Mouse (Mus musculus): ENCODE data around the gene Ramp3. TPM values are rescaled to one million over a fixed set of nuclear protein-coding genes. Genes with fewer than 3 reads are reported as not detected.

The Ramp3 gene
- total RNA-seq, 2 experiments from 2014 or later: 5.8 to 7.0 TPM

DNA sequence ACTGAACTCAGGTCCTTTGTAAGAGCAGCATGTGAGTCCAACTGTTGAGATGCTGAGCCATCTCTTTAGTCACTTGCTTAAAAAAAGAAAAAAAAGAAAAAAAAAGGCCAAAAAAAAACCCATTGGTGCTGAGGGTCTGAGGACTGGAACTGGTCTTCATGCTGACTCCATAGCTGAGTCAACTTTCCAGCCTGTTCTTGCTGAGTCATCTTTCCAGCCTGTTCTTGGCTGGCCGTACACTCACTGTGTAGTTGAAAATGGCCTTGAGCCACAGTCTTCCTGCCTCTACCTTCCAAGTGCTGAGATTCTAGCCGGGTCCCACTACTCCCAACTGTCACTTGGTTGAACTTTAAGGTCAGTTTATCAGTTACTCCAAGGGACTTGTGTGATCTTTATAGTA, 8.3 kb downstream of the Ramp3 start:
- intact Hi-C loops (cut with DNase I): no loop called here
- DNase-seq (ENCODE audit: low spot score): no peak

DNA sequence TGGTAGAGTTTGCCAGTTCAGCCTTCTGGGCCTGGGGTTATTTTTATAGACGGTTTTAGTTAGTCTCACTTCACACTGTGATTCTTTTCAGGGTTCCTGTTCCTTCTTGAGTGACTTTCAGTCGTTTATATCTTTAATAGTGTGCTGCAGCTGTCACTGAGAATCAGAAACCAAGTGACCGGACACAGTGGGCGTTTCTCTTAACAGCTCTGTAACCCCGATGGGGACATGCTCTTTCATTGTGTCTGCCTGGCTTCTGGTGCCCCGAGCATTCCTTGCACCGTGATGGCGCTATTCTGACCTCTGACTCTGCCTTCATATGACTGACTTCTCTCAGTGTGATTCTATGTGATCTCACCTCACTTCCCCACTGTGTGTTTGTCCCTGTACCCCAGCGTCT, 10.7 kb downstream of the Ramp3 start:
- DNase-seq (ENCODE audit: low spot score): no peak
- intact Hi-C loops (cut with DNase I): no loop called here

DNA sequence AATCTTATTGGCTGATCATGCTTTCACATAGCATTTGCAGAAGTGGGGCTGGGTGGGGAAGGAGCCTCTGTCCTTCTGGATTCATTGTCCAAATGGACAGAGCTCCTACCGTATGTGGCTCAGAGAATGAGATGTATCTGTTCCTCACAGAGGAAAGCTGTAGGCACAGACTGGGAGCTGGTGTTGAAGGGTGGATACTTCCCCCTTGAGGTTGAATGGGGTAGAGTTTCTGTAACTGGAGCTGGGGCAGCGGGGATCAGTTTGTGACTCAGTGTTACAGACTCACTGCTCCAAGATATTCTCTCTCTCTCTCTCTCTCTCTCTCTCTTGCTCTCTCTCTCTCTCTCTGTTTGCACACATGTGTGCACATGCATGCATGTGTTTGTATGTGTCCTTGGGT, 11.7 kb downstream of the Ramp3 start:
- no peak for DNase-seq (ENCODE audit: low spot score)
- intact Hi-C loops (cut with DNase I): no loop called here

DNA sequence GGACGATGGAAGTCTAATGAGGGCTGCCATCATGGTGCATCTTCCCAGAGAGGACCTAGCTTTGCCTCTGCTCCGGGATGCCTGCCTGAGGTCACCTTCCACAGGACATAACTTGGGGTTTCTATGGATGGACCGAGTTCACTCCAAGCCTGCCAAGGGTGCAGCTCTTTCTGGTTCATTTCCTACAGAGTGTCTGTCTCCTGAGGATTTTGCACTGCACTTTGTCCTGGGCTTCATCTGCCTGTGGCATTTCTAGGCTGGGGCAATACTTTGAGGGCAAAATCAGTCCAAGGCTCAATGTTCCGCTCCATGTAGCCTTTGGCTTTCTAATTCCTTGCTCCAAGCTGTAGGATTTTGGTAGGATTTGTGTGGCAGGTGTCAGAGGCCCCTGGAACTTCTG, 12.5 kb downstream of the Ramp3 start:
- no peak for DNase-seq (ENCODE audit: low spot score)
- intact Hi-C loops (cut with DNase I): no loop called here

DNA sequence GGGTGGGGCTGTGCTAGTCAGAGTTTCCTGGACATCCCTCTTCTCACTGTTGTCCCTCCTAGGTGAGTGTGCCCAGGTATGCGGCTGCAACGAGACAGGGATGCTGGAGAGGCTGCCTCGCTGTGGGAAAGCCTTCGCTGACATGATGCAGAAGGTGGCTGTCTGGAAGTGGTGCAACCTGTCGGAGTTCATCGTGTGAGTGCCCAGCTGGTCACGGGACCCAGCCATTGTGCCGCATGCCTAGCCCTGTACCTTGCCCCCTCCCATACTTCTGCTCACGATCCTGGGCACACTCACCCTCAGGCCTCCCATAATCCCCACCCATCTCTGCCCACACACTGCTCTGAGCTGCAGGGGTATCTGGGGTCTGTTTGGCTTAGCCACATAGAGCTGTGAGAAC, 16.4 kb downstream of the Ramp3 start:
- no peak for DNase-seq (ENCODE audit: low spot score)
- intact Hi-C loops (cut with DNase I): loop anchor here (5.0 kb wide), 1 partner anchor 93 kb away; no protein-coding TSS in a partner anchor

DNA sequence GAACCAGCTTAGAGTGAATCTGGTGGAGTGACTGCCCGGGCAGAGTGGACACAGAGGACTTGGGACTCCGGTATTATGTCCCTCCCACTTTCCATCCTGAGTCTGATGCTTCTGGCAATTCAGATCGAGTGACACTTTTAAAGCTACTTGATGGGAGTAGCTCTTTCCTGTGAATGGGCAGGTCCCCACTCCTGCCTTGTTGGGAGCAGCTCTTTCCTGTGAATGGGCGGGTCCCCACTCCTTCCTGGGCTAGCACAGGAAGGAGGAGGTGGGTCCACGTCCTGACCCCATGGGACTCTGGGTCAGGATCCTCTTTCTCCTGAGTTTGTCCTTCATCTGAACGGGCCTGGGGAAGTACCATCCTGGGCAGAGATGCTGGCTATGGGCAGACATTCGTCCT, 17.1 kb downstream of the Ramp3 start:
- intact Hi-C loops (cut with DNase I): loop anchor here (5.0 kb wide), 1 partner anchor 92 kb away; no protein-coding TSS in a partner anchor
- peak; percentile 36 for DNase-seq (ENCODE audit: low spot score)

DNA sequence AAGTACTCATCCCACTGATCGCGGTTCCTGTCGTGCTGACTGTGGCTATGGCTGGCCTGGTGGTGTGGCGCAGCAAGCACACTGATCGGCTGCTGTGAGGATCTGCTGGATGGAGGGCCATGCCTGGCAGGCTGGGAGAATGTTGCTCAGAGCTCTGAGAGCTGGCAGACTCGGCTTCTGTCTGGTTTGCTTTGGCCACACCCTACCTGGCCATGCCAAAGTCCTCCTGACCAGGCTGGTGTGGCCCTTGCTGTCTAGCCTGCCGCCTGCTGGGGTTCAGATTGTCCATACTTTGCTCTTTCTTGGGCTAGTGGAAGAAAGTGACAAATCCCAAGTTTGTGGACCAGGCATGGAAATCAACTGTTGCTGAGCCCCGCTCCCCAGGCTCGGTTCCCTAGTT, 18.3 kb downstream of the Ramp3 start:
- intact Hi-C loops (cut with DNase I): loop anchor here (5.0 kb wide), 1 partner anchor 91 kb away; no protein-coding TSS in a partner anchor

DNA sequence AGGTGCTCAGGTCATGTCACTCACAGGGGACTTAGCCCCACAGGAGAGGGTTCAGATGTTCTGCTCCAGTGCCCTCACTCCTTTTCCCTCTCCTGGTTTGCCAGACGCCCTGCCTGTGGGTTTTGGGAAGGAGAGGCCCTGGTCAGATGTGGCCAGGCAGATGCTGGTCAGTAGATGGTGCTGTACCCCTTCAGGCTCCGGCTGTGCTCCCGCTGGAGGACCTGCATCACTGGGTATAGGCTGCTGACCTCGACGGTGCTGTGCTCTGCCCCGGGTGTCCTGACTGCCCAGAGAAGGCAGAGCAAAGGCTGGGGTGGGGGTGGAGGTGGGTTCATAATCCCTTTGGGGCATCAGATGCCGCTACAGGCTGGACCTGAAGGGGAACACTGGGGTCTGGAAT, 19.2 kb downstream of the Ramp3 start:
- intact Hi-C loops (cut with DNase I): loop anchor here (5.0 kb wide), 1 partner anchor 90 kb away; no protein-coding TSS in a partner anchor
- no peak for DNase-seq (ENCODE audit: low spot score)

More for the DNA sequence above, 18.3 kb downstream of the Ramp3 start:
- DNase-seq (ENCODE audit: low spot score): no peak

DNA sequence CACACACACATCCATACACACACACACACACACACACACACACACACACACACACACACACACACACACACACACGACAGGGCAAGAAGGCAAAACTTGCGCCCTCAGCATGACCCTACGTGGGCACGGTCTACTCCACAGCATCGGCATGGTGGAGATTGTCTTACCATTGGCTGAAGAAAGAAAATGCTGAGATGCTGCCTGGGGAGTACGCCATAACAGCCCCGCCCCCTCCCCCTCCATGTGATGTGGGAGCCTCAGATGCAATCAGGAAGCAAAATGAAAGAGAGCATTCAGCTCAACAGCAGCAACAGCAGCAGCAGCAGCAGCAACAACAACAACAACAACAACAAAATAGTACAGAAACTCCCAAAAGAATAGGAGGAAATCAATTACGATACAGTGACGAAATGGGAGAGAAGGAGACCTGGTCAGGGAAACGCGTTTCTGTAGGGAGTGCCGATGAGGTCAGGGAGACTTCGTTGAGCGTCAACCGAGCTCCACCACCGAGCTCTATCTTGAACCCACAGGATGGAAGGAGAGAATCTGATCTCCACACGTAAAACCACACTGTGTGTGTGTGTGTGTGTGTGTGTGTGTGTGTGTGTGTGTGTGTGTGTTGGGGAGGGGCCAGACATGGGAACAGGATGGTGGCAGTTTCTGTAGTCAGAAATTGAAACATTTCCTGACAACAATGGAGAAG, 21.5 kb downstream of the Ramp3 start:
- DNase-seq (ENCODE audit: low spot score): no peak
- intact Hi-C loops (cut with DNase I): loop anchor here (5.0 kb wide), 1 partner anchor 87 kb away; no protein-coding TSS in a partner anchor

DNA sequence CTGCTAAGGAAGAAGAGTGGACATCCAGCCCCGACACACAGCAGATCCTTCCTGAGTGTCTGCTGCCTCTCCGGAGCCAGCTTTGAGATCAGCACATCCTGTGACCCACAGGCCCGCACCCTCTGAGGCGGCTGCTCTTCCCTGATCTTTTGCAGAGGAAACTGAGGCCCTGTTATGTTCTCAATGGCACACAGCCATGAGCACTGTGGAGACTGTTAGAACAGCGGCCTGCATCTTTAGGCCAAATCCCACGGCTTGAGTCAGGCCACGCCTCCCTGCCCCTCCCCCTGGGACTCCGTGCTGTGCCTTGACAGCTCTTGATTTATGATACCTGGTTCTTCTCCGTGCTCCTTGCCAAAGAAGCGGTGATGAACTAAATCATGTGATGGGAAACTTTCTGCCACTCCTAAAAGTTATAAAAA, 22.1 kb downstream of the Ramp3 start:
- intact Hi-C loops (cut with DNase I): no loop called here
- DNase-seq (ENCODE audit: low spot score): peak; percentile 37

DNA sequence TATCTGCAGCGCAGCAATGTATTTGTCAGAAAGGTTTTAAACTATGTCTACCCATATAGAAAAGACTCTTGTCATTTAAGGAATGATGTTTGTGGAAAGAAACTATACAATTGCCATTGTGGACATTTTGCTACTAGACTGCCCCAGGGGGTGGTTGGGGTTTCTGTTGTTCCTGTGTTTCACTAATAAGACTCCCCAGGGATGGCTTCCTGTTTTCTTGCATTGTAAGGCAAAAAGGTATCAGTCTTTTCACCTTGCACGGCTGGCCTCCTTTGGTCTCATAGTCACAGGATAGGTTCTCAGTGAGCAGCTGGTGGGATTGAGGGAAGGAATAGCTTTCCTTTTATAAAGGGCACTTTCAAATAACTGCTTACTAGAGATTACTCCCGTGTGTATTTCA, 26.4 kb downstream of the Ramp3 start:
- intact Hi-C loops (cut with DNase I): no loop called here
- DNase-seq (ENCODE audit: low spot score): no peak

DNA sequence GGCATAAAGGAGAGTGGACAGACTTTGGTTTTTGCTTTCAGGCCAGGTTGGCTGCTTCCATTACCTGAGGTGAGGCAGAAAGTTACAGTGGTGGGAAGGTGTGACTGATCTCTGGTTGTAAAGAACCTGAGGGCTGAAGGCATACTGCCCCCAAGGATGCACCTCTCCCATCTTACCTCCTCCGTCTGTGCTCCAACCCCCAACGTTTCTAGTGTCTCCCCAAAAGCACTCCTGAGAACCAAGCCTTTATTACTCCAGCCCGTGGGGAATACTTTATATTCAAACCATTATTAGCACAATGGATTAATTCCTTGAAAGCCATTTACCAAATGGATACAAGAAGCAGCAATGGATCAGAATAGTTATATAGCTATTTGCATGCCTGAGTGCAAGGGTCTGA, 30.6 kb downstream of the Ramp3 start:
- intact Hi-C loops (cut with DNase I): no loop called here
- DNase-seq (ENCODE audit: low spot score): no peak

DNA sequence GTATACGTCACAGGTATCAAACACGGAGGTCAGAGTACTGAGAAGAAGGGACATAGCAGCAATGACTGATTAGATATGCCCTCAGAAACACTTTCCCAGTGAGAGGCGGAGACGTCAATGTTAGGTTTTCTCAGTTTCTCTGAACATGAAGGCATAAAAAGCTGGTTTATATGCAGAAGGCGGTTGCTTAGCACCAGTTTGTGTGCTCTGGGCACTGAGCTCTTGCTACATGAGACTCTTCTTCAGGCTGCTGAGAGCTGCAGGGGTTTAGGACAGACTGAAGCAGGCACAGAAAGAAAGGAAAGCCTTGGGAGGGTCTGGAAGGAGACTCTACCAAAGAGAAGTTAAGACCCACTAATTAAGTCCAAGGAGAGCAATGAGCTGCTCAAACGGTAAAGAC, 34.0 kb downstream of the Ramp3 start:
- no peak for DNase-seq (ENCODE audit: low spot score)
- intact Hi-C loops (cut with DNase I): no loop called here

DNA sequence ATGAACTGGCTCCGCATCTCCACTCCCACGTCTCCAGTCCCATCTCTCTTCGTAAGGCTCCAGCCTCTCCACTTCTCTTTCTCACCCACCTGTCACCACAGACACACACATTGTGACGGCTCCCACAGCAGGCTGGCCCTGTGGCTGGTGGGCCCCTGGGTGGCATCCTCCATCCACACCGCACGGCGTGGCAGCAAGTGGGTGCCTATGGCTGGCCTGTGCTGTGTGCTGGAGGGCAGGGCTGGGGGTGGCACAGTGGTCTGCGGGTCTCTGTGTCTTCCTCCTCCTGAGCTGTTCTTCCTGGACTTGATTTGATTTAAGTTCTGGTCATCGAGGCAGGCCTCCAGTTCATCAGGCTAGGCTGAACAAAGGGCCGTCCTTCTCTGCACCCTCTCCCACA, 35.8 kb downstream of the Ramp3 start:
- intact Hi-C loops (cut with DNase I): no loop called here

DNA sequence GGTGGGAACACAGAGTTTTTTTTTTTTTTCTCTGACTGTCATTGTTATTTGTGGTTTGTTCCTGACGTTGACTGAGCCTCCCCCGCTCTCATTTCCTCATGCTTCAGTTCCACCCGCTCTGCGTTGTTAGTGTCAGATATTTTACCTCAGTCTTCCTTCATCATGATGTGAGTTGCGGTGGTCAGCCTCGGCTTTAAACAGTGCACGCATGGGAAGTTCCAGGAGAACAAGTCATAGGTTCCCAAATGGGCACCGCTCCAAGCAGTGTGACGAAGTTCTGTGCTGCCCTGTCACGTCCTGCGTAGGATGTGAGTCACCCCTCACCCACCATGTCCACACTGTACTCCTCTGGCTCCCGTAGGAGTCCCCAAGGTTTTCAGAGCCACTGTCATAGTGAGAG, 36.9 kb downstream of the Ramp3 start:
- peak; percentile 29 for DNase-seq (ENCODE audit: low spot score)
- intact Hi-C loops (cut with DNase I): no loop called here

More for the DNA sequence above, 35.8 kb downstream of the Ramp3 start:
- no peak for DNase-seq (ENCODE audit: low spot score)

DNA sequence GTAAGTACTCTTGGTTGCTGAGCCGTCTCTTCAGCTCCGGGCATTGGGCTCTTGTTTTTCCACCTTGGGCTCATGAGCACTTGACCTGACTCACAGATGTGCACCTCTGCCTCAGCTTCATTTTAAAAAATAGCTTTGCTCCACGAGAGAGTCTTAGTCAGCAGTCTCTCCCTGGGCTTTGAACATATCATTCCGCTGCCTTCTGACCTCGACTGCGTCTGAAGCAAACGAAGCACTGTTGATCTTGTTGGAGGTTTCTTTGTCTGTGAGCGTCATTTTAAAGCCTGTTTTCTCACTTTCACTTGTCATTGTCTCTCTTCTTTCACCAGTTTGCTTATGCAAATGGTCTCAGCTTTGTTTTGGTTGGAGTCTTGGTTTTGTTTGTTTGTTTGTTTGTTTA, 38.2 kb downstream of the Ramp3 start:
- DNase-seq (ENCODE audit: low spot score): no peak
- intact Hi-C loops (cut with DNase I): no loop called here

DNA sequence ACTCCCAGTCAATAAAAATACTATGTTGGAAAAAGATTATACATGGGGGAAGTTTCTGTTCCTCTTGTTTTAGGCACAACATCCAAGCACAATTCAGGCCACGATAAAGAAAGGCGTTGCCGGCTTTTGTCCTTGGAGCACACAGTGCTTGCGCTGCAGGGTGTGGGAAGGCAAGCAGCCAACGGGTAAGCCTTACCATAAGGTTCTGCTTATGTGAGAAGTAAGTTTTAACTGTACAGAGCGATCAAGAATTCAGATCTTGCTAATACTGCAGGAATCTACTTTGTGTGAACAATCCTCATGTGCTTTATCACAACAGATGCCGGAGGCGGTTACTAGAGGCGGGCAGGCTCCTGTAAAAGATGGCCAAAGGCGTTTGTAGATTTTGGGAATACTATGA, 39.4 kb downstream of the Ramp3 start:
- no peak for DNase-seq (ENCODE audit: low spot score)
- intact Hi-C loops (cut with DNase I): no loop called here

DNA sequence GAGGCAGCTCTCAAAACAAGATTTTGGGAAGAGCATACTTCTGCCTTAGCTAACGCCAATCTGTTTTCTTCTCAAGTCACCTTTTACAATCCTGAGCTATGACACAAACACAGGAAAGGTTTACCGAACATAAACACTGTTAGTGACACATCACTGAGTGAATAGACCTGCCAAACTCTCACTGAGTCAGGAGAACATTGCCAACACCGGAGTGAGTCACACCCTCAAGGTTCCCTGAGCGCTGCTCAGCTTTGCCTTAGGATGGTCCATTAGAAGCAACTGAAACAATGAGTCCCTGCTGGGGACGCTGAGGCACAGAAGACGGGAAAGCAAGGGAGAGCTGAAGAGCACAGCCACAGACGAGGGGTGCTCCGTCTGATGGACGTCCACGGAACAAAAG, 40.0 kb downstream of the Ramp3 start:
- intact Hi-C loops (cut with DNase I): no loop called here
- DNase-seq (ENCODE audit: low spot score): no peak

DNA sequence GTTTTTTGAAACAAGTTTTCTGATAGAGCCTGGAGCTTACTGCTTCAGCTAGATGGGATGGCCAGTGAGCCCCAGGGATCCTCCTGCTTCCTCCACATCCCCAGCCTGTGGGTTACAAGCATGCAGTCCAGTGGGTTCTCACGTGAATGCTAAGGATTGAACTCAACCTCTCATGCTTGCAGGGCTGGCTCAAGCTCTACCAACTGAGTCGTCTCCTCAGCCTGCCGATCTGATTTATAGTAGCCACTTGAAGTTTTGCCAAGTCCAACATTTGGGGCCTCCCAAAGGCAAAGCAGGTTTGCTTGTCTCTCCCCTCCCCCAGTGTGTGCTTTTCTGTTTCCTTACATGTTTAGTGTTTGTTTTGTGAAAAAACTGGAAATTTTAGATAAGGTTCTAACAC, 43.9 kb downstream of the Ramp3 start:
- intact Hi-C loops (cut with DNase I): loop anchor here (10.0 kb wide), 1 partner anchor 47 kb away; the partner anchor contains the start of gene Ramp3

DNA sequence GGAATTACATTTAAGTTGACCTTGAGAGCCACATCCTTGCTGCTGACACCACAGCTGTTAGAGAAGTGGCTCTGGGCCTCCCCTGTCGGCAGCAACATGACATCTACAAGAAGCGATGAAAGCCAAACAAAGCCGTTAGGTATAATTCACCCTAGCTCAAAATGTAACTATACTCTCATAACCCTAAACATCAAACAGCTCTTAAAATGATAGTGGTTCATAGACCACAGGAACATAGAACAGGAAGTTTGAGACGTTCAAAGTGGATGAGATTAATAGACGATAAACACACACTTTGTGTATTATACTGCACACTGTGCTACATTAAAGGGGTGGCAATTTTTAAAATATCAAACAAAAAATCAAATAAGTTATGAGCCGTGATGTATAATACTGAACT, 46.5 kb downstream of the Ramp3 start:
- no peak for DNase-seq (ENCODE audit: low spot score)
- intact Hi-C loops (cut with DNase I): loop anchor here (10.0 kb wide), 1 partner anchor 50 kb away; the partner anchor contains the start of gene Ramp3

More for the DNA sequence above, 43.9 kb downstream of the Ramp3 start:
- DNase-seq (ENCODE audit: low spot score): no peak

DNA sequence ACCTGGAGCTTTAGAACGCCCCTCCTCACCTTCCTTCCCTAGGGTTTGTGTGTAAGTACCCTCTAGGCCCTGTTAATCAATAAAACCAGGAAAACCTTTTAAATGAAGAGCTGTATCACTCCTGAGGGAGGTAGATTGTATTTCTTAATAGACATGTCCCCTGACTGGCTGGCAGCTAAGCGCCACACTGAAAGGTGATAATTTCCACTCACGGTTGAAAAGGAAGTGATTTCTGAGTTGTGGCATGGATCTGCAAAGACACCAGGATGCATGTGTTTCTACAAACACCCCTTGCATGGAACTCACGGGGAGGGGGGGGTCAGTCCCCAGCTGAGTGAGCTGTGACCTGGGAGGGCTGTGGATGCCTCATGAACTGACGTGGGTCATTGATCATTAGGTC, 47.2 kb downstream of the Ramp3 start:
- no peak for DNase-seq (ENCODE audit: low spot score)
- intact Hi-C loops (cut with DNase I): loop anchor here (10.0 kb wide), 1 partner anchor 51 kb away; the partner anchor contains the start of gene Ramp3

DNA sequence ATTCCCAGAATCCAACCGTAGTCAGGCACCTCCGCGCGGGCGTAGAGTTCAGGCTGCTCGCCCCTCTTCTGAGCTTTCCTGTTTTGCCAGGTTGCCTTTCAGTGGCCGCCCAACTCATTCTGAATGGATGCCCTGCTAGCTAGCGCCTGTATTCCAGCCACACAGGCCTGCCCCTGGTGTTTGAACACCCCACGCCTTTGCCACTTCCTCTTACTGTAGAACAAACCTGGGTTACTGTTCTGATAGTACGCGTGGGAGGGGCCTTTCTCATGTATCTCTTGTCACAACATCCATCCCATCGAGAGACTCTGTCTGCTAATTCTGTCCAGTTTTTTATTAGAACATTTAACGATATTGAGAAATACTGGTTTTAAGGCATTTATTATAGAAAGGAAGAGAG, 48.5 kb downstream of the Ramp3 start:
- intact Hi-C loops (cut with DNase I): loop anchor here (10.0 kb wide), 1 partner anchor 52 kb away; the partner anchor contains the start of gene Ramp3
- no peak for DNase-seq (ENCODE audit: low spot score)
